Mouse (Mus musculus) testis, adult 2 months (tissue): Measurements from ENCODE around the gene Gramd1a.

ENCODE experiments used
- CTCF ChIP-seq: fragments of 200-500 bp; IDR thresholded peaks from 2 replicates; pipeline ENCODE4 v1.5.1; 2012; ENCODE audit warnings: low read depth, mild to moderate bottlenecking, inconsistent platforms, low read length, moderate library complexity; ENCODE audit not compliant: control insufficient read depth, insufficient read depth, insufficient replicate concordance
- POLR2A ChIP-seq: fragments of 200-500 bp; IDR thresholded peaks from 2 replicates; pipeline ENCODE4 v1.6.1; 2012; ENCODE audit warnings: low read depth, mild to moderate bottlenecking, inconsistent platforms, low read length, moderate library complexity; ENCODE audit not compliant: control insufficient read depth

- TF ChIP-seq CTCF = peak; percentile 41; the same call in 1 of the 2 replicates
- TF ChIP-seq POLR2A = no peak
Observed at GRCm38 (mm10) chr7:31098697-31099611, 56.7 kb downstream of the Gramd1a start.
